In the genomic region with DNA sequence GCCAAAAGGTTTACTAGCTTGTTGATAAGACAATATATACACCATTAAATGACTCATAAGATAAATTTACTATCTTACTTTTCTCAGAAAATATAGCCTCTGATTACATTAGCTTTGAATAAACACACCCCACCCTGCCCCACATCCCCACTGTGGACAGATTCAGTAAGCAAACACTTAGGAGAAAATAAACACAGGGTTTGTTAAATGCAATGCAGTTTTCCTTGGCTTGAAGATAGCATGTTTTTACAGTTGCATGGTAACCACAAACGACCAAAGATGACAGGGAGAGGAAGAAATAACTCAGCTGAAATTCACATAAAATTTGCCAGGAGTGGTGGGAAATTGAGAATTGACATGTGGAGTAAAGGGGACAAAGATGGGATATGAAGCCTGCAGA, we compare ENCODE assay signal across 24 mouse cellular contexts. TPM values are rescaled to one million over a fixed set of nuclear protein-coding genes. Genes with fewer than 3 reads are reported as not detected.
DNase-seq lines count a peak whose midpoint lies in the region; ATAC-seq and TF ChIP-seq lines count a peak whose summit lies in the region.
"Had no signal": no experiment of that assay in that cellular context is flagged by ENCODE, and none has a peak within 500 bp of the region (broad histone marks: within the 10 kb centered on the region; RNA-seq: fewer than 3 reads in every experiment).

No protein-coding gene starts in this region.

- 0 out of 2 replicates have a peak overlapping the region, but pooled peaks have one; percentile 34 for H3K27ac ChIP-seq in kidney, embryonic 16.5 days (ENCODE audit: low read length)
- H3K27ac ChIP-seq in lung, embryonic 16.5 days (ENCODE audit: low read length) = peak overlapping the region; percentile 56
- no peak overlapping the region for H3K27ac ChIP-seq in midbrain, embryonic 16.5 days (ENCODE audit: low read length)
- H3K27ac ChIP-seq: embryonic facial prominence, embryonic 15.5 days; heart, embryonic 10.5 days; kidney, embryonic 15.5 days; limb, embryonic 10.5 days; neural tube, embryonic 13.5 days had no signal

- no peak overlapping the region for H3K9ac ChIP-seq in kidney, embryonic 16.5 days (replicated peaks; ENCODE audit: low read length)
- no peak overlapping the region for H3K9ac ChIP-seq in lung, embryonic 16.5 days (ENCODE audit: low read length)
- H3K9ac ChIP-seq in midbrain, embryonic 16.5 days (ENCODE audit: low read depth, low read length) = no peak overlapping the region
- H3K9ac ChIP-seq: embryonic facial prominence, embryonic 15.5 days; intestine, embryonic 15.5 days; kidney, embryonic 15.5 days; neural tube, embryonic 13.5 days had no signal

- H3K9me3 ChIP-seq in kidney, embryonic 16.5 days (ENCODE audit: low read length) = 0 out of 2 replicates have a peak, but pooled peaks cover 8% of the 10 kb centered on the region
- H3K9me3 ChIP-seq in lung, embryonic 16.5 days (ENCODE audit: control insufficient read depth, low read length) = no peaks in the 10 kb centered on the region
- H3K9me3 ChIP-seq in midbrain, embryonic 16.5 days (replicated peaks; ENCODE audit: control insufficient read depth, low read length, poor library complexity, severe bottlenecking) = no peaks in the 10 kb centered on the region
- H3K9me3 ChIP-seq: embryonic facial prominence, embryonic 15.5 days; G1E; heart, embryonic 10.5 days; intestine, embryonic 15.5 days; kidney, embryonic 15.5 days; limb, embryonic 10.5 days; neural tube, embryonic 13.5 days had no signal

- no peaks in the 10 kb centered on the region for H3K27me3 ChIP-seq in kidney, embryonic 16.5 days (ENCODE audit: insufficient read depth, low read length)
- peaks cover 3% of the 10 kb centered on the region; the same call in 1 of the 2 replicates for H3K27me3 ChIP-seq in lung, embryonic 16.5 days (ENCODE audit: control insufficient read depth, insufficient read depth, low read depth, low read length)
- no peaks in the 10 kb centered on the region for H3K27me3 ChIP-seq in midbrain, embryonic 16.5 days (ENCODE audit: control insufficient read depth, insufficient read depth, low read depth, low read length)
- H3K27me3 ChIP-seq: CH12.LX; intestine, embryonic 15.5 days had no signal

- peaks cover 18% of the 10 kb centered on the region for H3K4me1 ChIP-seq in kidney, embryonic 16.5 days (ENCODE audit: insufficient read depth, low read length)
- H3K4me1 ChIP-seq in lung, embryonic 16.5 days (replicated peaks; ENCODE audit: control insufficient read depth, insufficient read depth, low read length) = peaks cover 30% of the 10 kb centered on the region
- peaks cover 13% of the 10 kb centered on the region for H3K4me1 ChIP-seq in lung, adult 2 months (ENCODE audit: control insufficient read depth, insufficient read depth, low read length)
- peaks cover 9% of the 10 kb centered on the region; the same call in 1 of the 2 replicates for H3K4me1 ChIP-seq in midbrain, embryonic 16.5 days (ENCODE audit: control insufficient read depth, insufficient read depth, low read length)

- no peak for DNase-seq in kidney, postnatal 36 days
- no peak for DNase-seq in lung, adult 2 months
- peak; percentile 45 for DNase-seq in lung, postnatal 36 days
- no peak for DNase-seq in embryo, embryonic 9.5 days (ENCODE audit: extremely low spot score)
- DNase-seq: adrenal gland, postnatal 10 days; cerebellum, adult 18-20 months; cerebellum, postnatal 36 days; liver; midbrain, embryonic 14.5 days; retina, postnatal 1 day; right cerebral cortex, postnatal 25 days had no signal

- ATAC-seq in kidney, embryonic 16.5 days (ENCODE audit: low FRiP score, low TSS enrichment) = no peak; the same call in 1 of the 2 replicates
- peak; percentile 64 for ATAC-seq in lung, embryonic 16.5 days (ENCODE audit: low read depth)
- ATAC-seq in midbrain, embryonic 16.5 days = no peak
- ATAC-seq: forebrain, embryonic 14.5 days; hindbrain, embryonic 16.5 days had no signal

- H3K4me3 ChIP-seq in kidney, embryonic 16.5 days (ENCODE audit: low read length) = no peak overlapping the region
- H3K4me3 ChIP-seq in lung, embryonic 16.5 days (ENCODE audit: low read length) = no peak overlapping the region
- H3K4me3 ChIP-seq in lung, adult 2 months (replicated peaks; ENCODE audit: extremely low read depth, low read depth, low read length) = no peak overlapping the region
- H3K4me3 ChIP-seq in midbrain, embryonic 16.5 days (ENCODE audit: low read depth, low read length) = no peak overlapping the region
- H3K4me3 ChIP-seq: embryonic facial prominence, embryonic 15.5 days; heart, embryonic 10.5 days; intestine, embryonic 15.5 days; kidney, embryonic 15.5 days; limb, embryonic 10.5 days; neural tube, embryonic 13.5 days had no signal

- no peak for TF ChIP-seq POLR2A in lung, adult 2 months (IDR thresholded peaks at IDR 0.05; ENCODE audit: borderline replicate concordance, extremely low read depth, low read depth, low read length)

- 30% methylated on average over 1 of the region's 1 CpGs for WGBS in kidney, embryonic 16.5 days
- 6% methylated on average over 1 of the region's 1 CpGs for WGBS in lung, embryonic 16.5 days
- WGBS in lung, adult 2 months = 5% methylated on average over 1 of the region's 1 CpGs
- WGBS in midbrain, embryonic 16.5 days = 52% methylated on average over 1 of the region's 1 CpGs

- TF ChIP-seq CTCF in lung, adult 2 months (IDR thresholded peaks at IDR 0.05; ENCODE audit: insufficient read depth, low read length) = no peak

- no peak overlapping the region for H3K4me2 ChIP-seq in kidney, embryonic 16.5 days (replicated peaks; ENCODE audit: low read depth, low read length)
- H3K4me2 ChIP-seq in lung, embryonic 16.5 days (ENCODE audit: low read depth, low read length) = no peak overlapping the region
- H3K4me2 ChIP-seq in midbrain, embryonic 16.5 days (ENCODE audit: low read length) = no peak overlapping the region
- H3K4me2 ChIP-seq: embryonic facial prominence, embryonic 15.5 days; intestine, embryonic 15.5 days; kidney, embryonic 15.5 days; neural tube, embryonic 13.5 days had no signal

- no peaks in the 10 kb centered on the region for H3K36me3 ChIP-seq in kidney, embryonic 16.5 days (ENCODE audit: insufficient read depth, low read length)
- no peaks in the 10 kb centered on the region for H3K36me3 ChIP-seq in lung, embryonic 16.5 days (ENCODE audit: control insufficient read depth, insufficient read depth, low read length)
- no peaks in the 10 kb centered on the region for H3K36me3 ChIP-seq in midbrain, embryonic 16.5 days (ENCODE audit: control insufficient read depth, insufficient read depth, low read length)
- H3K36me3 ChIP-seq: embryonic facial prominence, embryonic 15.5 days; G1E; heart, embryonic 10.5 days; intestine, embryonic 15.5 days; kidney, embryonic 15.5 days; limb, embryonic 10.5 days; neural tube, embryonic 13.5 days had no signal

RNA-seq across cellular contexts. Expression of gene Gipc2, which starts 4.4 kb away (rescaled TPM):
- polyA plus RNA-seq in kidney, embryonic 16.5 days (2015; fragmentation: Nextera tagmentation; extraction: Ambion mirVana) = 43.7 and 45.7 TPM in 2 replicates
- 12.3 and 13.4 TPM in 2 replicates for polyA plus RNA-seq in lung, embryonic 16.5 days (2015; fragmentation: Nextera tagmentation; extraction: Ambion mirVana)
- 20.1 and 36.6 TPM in 2 replicates for polyA plus RNA-seq in lung, adult 2 months (2012; rRNA removed)
- polyA plus RNA-seq in midbrain, embryonic 16.5 days (2015; fragmentation: Nextera tagmentation; extraction: Ambion mirVana) = 13.6 and 16.2 TPM in 2 replicates
- polyA plus RNA-seq: G1E had no signal

RNA-seq across cellular contexts. Expression of gene Dnajb4, which starts 39.7 kb away (rescaled TPM):
- 34.1 and 34.2 TPM in 2 replicates for polyA plus RNA-seq in kidney, embryonic 16.5 days (2015; fragmentation: Nextera tagmentation; extraction: Ambion mirVana)
- polyA plus RNA-seq in lung, embryonic 16.5 days (2015; fragmentation: Nextera tagmentation; extraction: Ambion mirVana) = 44.0 and 44.8 TPM in 2 replicates
- polyA plus RNA-seq in lung, adult 2 months (2012; rRNA removed) = 3.8 and 8.3 TPM in 2 replicates
- polyA plus RNA-seq in midbrain, embryonic 16.5 days (2015; fragmentation: Nextera tagmentation; extraction: Ambion mirVana) = 48.8 and 52.5 TPM in 2 replicates

RNA-seq across cellular contexts. Expression of gene Fubp1, which starts 39.8 kb away (rescaled TPM):
- 258 and 286 TPM in 2 replicates for polyA plus RNA-seq in kidney, embryonic 16.5 days (2015; fragmentation: Nextera tagmentation; extraction: Ambion mirVana)
- polyA plus RNA-seq in lung, embryonic 16.5 days (2015; fragmentation: Nextera tagmentation; extraction: Ambion mirVana) = 231 and 251 TPM in 2 replicates
- polyA plus RNA-seq in lung, adult 2 months (2012; rRNA removed) = 59.9 and 66.2 TPM in 2 replicates
- 191 and 239 TPM in 2 replicates for polyA plus RNA-seq in midbrain, embryonic 16.5 days (2015; fragmentation: Nextera tagmentation; extraction: Ambion mirVana)
